Mouse (Mus musculus): ENCODE measurements around the gene Adgra3. TPM values are rescaled to one million over a fixed set of nuclear protein-coding genes. Genes with fewer than 3 reads are reported as not detected.

The Adgra3 gene
- polyA plus RNA-seq, 1 experiment from 2014 or later = 34.5 TPM

GRCm38 (mm10) chr5:49961478-49962431 lies 97.1 kb downstream of the Adgra3 start:
- H3K4me1 ChIP-seq = no peaks in the 10 kb centered on the region
- H3K27ac ChIP-seq = no peak overlapping the region
- ATAC-seq (ENCODE audit: insufficient number of reproducible peaks, low FRiP score, low TSS enrichment, low read depth) = no peak
- no peak overlapping the region for H3K4me3 ChIP-seq
- WGBS = 82% methylated on average over 20 of the region's 20 CpGs
- H3K27me3 ChIP-seq = no peaks in the 10 kb centered on the region
- no peak overlapping the region for H3K9ac ChIP-seq
- H3K9me3 ChIP-seq = no peaks in the 10 kb centered on the region
- no peak overlapping the region for H3K4me2 ChIP-seq
- H3K36me3 ChIP-seq = peaks cover 64% of the 10 kb centered on the region

GRCm38 (mm10) chr5:49936354-49936753 lies 122.5 kb downstream of the Adgra3 start:
- Histone ChIP-seq H3K27ac (no peak overlapping the region), H3K9ac (no peak overlapping the region), H3K9me3 (no peaks in the 10 kb centered on the region), H3K36me3 (no peaks in the 10 kb centered on the region), H3K4me2 (no peak overlapping the region), H3K27me3 (no peaks in the 10 kb centered on the region), H3K4me3 (no peak overlapping the region), H3K4me1 (no peaks in the 10 kb centered on the region)
- whole genome bisulfite sequencing = 78% methylated on average over 1 of the region's 1 CpGs
- ATAC-seq (ENCODE audit: insufficient number of reproducible peaks, low FRiP score, low TSS enrichment, low read depth) = no peak

- H3K4me3 ChIP-seq = no peak overlapping the region
- H3K27me3 ChIP-seq = no peaks in the 10 kb centered on the region
- ATAC-seq (ENCODE audit: insufficient number of reproducible peaks, low FRiP score, low TSS enrichment, low read depth) = no peak
- no peak overlapping the region for H3K27ac ChIP-seq
- H3K4me1 ChIP-seq = no peaks in the 10 kb centered on the region
- H3K9ac ChIP-seq = no peak overlapping the region
- no peaks in the 10 kb centered on the region for H3K36me3 ChIP-seq
- H3K9me3 ChIP-seq = no peaks in the 10 kb centered on the region
- no peak overlapping the region for H3K4me2 ChIP-seq
These were observed 134.1 kb downstream of the Adgra3 start for GRCm38 (mm10) chr5:49924712-49925111.

GRCm38 (mm10) chr5:49915695-49916106 lies 143.1 kb downstream of the Adgra3 start:
- no peaks in the 10 kb centered on the region for H3K9me3 ChIP-seq
- ATAC-seq (ENCODE audit: insufficient number of reproducible peaks, low FRiP score, low TSS enrichment, low read depth) = no peak
- no peak overlapping the region for H3K9ac ChIP-seq

More at GRCm38 (mm10) chr5:49915695-49916106, 143.1 kb downstream of the Adgra3 start:
- Histone ChIP-seq H3K4me2 (no peak overlapping the region), H3K4me1 (no peaks in the 10 kb centered on the region), H3K27me3 (no peaks in the 10 kb centered on the region), H3K27ac (no peak overlapping the region), H3K36me3 (no peaks in the 10 kb centered on the region), H3K4me3 (no peak overlapping the region)
- 52% methylated on average over 2 of the region's 2 CpGs for WGBS

Measured in limb, embryonic 15.5 days (tissue).